Mouse (Mus musculus) mature B cell (primary cell): ENCODE measurements around the gene Grip1.

Experiments used
- in situ Hi-C: fragments of 300-500 bp; cut with MboI; formaldehyde crosslinking; loops from 2 replicates; pipeline ENCODE4 v1.14.3; 2019

The Grip1 gene

DNA sequence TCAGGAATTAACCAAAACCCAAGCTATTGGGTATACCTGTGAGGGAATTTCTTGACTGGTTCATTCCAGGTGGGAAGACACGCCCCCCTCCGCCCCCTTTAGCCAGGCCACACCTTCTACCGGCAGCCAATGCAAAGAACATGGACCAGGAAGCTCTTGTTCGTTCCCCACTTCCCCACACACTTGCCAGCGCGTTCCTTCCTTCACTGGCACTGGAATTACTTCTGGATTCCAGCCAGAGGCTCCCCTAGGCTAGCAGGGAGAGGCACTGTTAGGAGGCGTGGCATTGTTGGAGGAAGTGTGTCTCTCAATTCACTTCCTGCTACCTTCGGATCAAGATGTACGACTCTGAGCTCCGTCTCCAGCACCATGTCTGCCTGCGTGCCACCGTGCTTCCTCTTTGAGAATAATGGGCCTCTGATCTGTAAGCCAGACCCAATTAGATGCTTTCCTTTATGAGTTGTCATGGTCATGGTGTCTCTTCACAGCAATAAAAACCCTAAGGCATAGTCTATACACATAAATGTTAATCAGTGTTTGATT lies 682.5 kb downstream of the Grip1 start:
- in situ Hi-C loops = no loop called here
